Mouse (Mus musculus): ENCODE measurements around the gene Als2. TPM values are rescaled to one million over a fixed set of nuclear protein-coding genes. Genes with fewer than 3 reads are reported as not detected.

The Als2 gene
- polyA plus RNA-seq, 1 experiment from 2014 or later, result 12.6 TPM

DNA sequence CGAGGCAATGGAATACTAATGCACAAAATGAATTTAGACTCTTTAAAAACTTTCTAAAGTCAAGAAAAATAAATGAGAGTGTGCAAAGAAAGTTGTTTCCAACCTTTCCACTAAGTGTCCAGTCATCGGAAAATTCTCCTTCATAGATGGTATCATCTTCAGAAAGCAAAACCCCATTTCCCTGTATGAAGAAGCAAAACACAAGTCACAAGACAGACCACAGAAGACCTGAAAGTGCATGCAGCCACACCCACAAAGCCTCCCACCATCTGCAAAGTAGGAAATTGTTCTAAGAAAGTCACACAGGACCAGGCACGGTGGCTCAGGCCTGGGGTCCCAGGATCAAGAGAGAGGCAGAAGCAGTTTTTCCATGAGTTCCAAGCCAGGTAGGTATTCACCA, 57.0 kb downstream of the Als2 start:
- H3K9ac ChIP-seq, result no peak overlapping the region
- H3K27ac ChIP-seq (ENCODE audit: poor library complexity, severe bottlenecking), result no peak overlapping the region
- H3K4me3 ChIP-seq, result no peak overlapping the region
- no peaks in the 10 kb centered on the region for H3K27me3 ChIP-seq (replicated peaks)
- H3K4me1 ChIP-seq (replicated peaks), result no peaks in the 10 kb centered on the region
- H3K9me3 ChIP-seq (replicated peaks), result no peaks in the 10 kb centered on the region
- no peak overlapping the region for H3K4me2 ChIP-seq
- no peak for ATAC-seq (ENCODE audit: insufficient number of reproducible peaks, low FRiP score)
- H3K36me3 ChIP-seq, result peaks cover 75% of the 10 kb centered on the region
- 84% methylated on average over 3 of the region's 3 CpGs for WGBS

DNA sequence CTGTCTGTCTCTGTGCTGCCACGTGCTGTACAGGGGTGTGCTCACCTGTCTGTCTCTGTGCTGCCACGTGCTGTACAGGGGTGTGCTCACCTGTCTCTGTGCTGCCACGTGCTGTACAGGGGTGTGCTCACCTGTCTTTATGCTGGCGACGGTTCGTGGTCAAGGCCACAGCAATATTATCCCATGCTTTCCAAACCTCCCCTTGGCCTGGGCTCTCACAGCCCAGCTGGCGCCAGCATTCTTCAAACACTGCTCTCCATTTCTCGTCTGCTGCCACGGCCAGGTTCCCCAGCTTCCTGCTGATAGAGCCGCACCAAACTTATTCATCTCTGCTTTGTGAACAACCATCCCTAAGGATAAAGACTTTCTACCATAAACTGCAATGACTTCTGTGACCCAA, 58.6 kb downstream of the Als2 start:
- Histone ChIP-seq H3K27ac (ENCODE audit: poor library complexity, severe bottlenecking) (no peak overlapping the region), H3K36me3 (peaks cover 66% of the 10 kb centered on the region), H3K9ac (no peak overlapping the region), H3K4me2 (no peak overlapping the region), H3K4me1 (replicated peaks) (no peaks in the 10 kb centered on the region), H3K9me3 (replicated peaks) (no peaks in the 10 kb centered on the region), H3K4me3 (no peak overlapping the region), H3K27me3 (replicated peaks) (no peaks in the 10 kb centered on the region)
- ATAC-seq (ENCODE audit: insufficient number of reproducible peaks, low FRiP score), result no peak
- 86% methylated on average over 10 of the region's 10 CpGs for WGBS

DNA sequence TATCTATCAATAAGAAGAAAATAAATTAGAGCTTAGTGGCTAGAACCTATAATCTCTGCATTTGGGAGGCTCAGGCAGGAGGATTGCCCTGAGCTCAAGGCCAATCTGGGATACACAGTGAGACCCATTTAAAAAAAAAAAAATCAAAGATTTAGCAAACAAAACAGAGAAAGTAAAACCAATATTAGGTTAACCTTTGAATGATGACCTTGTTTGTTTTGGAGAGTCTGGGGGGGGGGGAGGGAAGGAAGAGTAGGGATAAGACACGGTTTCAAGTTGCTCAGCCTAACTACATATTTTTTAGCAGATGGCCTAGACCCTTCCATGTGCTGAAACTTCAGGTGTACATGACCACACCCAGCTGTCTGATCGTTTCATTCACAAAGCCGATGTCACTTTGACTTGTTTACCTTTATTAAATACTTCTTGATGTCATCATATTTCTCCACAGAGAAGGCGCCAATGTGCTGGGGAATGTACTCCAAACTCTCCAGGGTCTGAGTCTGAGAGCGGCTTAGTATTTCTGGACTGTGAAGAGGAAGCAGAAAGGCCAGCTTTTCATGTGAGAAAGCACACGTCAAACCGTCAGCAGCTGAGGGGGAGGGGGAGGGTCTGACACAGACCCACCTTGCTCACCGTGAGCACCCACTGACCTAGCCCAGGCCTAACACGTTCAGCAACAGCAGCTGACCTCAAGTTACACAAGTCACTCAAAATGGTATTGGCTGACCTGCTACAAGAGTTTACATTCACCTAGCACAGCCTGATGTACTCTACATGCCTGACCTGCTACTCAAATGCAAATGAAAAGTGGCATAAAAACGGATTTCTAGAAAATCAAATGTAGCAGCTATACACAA, 62.3 kb downstream of the Als2 start:
- H3K4me1 ChIP-seq (replicated peaks), result peaks cover 9% of the 10 kb centered on the region
- no peak overlapping the region for H3K4me3 ChIP-seq
- no peak overlapping the region for H3K4me2 ChIP-seq
- H3K9me3 ChIP-seq (replicated peaks), result no peaks in the 10 kb centered on the region
- WGBS, result 69% methylated on average over 10 of the region's 10 CpGs
- ATAC-seq (ENCODE audit: insufficient number of reproducible peaks, low FRiP score), result no peak
- no peaks in the 10 kb centered on the region for H3K27me3 ChIP-seq (replicated peaks)
- H3K27ac ChIP-seq (ENCODE audit: poor library complexity, severe bottlenecking), result no peak overlapping the region
- H3K36me3 ChIP-seq, result peaks cover 49% of the 10 kb centered on the region
- no peak overlapping the region for H3K9ac ChIP-seq

DNA sequence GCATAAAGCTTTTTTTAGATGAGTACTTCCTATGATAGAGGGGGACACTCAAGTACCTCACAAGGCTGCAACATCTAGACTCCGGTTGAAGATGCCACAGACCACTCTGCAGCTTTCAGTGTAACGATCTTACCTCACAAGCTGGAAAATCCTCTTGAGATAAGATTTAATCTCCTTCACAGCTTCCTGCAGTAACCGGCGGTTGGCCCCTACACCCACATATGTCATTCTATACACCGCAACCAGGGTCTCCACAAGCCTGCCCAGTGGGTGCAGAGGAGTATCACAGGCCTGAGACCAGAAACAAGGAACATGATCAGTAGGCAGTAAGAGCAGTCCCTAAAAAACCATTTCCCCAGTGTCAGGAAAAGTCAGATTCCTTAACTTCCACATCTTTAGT, 64.0 kb downstream of the Als2 start:
- H3K27me3 ChIP-seq (replicated peaks), result no peaks in the 10 kb centered on the region
- WGBS, result 41% methylated on average over 5 of the region's 5 CpGs
- no peak overlapping the region for H3K27ac ChIP-seq (ENCODE audit: poor library complexity, severe bottlenecking)
- H3K4me2 ChIP-seq, result no peak overlapping the region
- H3K4me3 ChIP-seq, result no peak overlapping the region
- no peak for ATAC-seq (ENCODE audit: insufficient number of reproducible peaks, low FRiP score)
- H3K9ac ChIP-seq, result no peak overlapping the region
- peaks cover 37% of the 10 kb centered on the region for H3K36me3 ChIP-seq
- no peaks in the 10 kb centered on the region for H3K9me3 ChIP-seq (replicated peaks)
- H3K4me1 ChIP-seq (replicated peaks), result peaks cover 9% of the 10 kb centered on the region

DNA sequence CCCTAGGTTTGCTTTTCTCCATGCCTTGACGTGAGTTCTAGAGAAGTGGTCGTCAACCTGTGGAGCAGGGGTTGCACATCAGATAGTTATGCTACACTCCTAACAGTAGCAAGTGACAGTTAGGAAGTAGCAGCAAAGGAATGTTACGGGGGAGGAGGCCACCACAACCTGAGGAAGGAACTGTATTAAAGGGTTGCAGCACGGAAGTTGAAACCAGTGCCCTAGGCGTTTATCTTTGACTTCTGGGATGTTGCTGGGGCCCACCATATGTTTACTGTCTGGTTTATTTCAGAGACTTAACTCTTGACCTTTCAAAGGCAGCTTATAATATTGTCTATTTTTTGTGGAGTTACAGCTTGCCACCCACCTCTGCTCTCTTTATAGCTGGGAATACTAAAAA, 65.2 kb downstream of the Als2 start:
- peaks cover 30% of the 10 kb centered on the region for H3K36me3 ChIP-seq
- no peak overlapping the region for H3K4me2 ChIP-seq
- peaks cover 9% of the 10 kb centered on the region for H3K4me1 ChIP-seq (replicated peaks)
- no peak overlapping the region for H3K27ac ChIP-seq (ENCODE audit: poor library complexity, severe bottlenecking)
- 33% methylated on average over 5 of the region's 5 CpGs for WGBS
- no peak for ATAC-seq (ENCODE audit: insufficient number of reproducible peaks, low FRiP score)
- no peaks in the 10 kb centered on the region for H3K27me3 ChIP-seq (replicated peaks)
- H3K4me3 ChIP-seq, result no peak overlapping the region
- no peaks in the 10 kb centered on the region for H3K9me3 ChIP-seq (replicated peaks)
- H3K9ac ChIP-seq, result no peak overlapping the region

DNA sequence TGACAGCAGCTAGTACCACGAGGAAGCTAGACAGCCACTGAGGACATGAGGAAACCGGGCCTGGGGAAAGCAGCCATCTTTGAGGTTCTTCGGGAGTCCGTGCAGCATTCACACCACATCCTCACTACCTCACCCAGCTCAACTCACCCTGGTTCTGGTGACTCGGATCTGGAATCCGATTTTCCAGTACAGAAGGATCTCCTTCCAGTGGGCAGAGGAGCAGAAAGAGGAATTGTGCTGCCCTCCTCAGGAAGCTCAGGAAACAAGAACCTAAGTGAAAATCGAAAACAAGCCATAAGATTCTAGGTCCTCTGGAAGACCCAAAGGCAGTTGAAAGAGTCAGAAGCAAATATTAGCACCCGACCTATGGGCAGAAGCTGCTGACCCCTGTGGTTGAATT, 66.7 kb downstream of the Als2 start:
- H3K27me3 ChIP-seq (replicated peaks), result no peaks in the 10 kb centered on the region
- H3K4me3 ChIP-seq, result no peak overlapping the region
- 75% methylated on average over 8 of the region's 8 CpGs for WGBS

DNA sequence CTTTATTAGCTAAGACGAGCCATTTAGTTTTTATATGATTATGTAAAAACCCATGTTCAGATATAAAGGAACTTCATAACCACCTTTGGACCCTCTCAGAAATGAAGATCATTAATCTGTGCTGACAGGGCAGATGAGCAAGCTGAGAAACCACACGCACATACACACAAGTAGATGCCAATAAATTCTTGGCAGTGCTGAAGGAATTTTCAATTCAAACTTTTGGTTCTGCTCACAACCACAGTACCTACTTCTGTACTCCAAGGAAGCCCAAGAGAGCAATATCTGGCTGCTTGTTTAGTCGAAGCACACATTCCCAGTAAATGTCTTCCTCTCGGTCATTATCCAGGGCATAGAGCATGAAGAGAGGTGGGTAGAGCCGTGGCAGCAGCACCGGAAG, 67.4 kb downstream of the Als2 start:
- Histone ChIP-seq H3K27ac (ENCODE audit: poor library complexity, severe bottlenecking) (no peak overlapping the region), H3K27me3 (replicated peaks) (no peaks in the 10 kb centered on the region), H3K9ac (no peak overlapping the region), H3K4me3 (no peak overlapping the region), H3K4me2 (no peak overlapping the region), H3K36me3 (peaks cover 33% of the 10 kb centered on the region), H3K4me1 (replicated peaks) (peaks cover 9% of the 10 kb centered on the region), H3K9me3 (replicated peaks) (no peaks in the 10 kb centered on the region)
- no peak for ATAC-seq (ENCODE audit: insufficient number of reproducible peaks, low FRiP score)
- WGBS, result 82% methylated on average over 6 of the region's 6 CpGs

More for the DNA sequence above, 66.7 kb downstream of the Als2 start:
- Histone ChIP-seq H3K9ac (no peak overlapping the region), H3K36me3 (peaks cover 37% of the 10 kb centered on the region), H3K9me3 (replicated peaks) (no peaks in the 10 kb centered on the region), H3K4me1 (replicated peaks) (peaks cover 9% of the 10 kb centered on the region), H3K27ac (ENCODE audit: poor library complexity, severe bottlenecking) (no peak overlapping the region), H3K4me2 (no peak overlapping the region)
- no peak for ATAC-seq (ENCODE audit: insufficient number of reproducible peaks, low FRiP score)

DNA sequence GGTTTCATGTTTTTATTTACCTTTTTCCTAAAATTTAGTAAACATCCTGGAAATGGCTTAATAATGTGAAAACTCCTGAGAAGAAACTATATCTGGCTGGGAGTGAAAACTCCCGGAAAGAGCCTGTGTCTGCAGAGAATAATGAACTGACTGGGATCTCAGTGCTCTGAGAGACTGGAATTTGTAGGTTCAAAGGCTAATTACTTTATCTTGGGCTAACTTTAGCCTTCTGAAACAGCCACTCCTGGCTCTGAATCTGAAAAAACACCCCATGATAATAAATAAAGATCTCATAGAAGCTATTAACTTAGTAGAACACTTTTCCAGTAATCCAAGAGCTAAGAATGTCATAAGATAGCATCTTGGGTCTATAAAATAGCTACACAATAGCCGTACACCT, 68.5 kb downstream of the Als2 start:
- 41% methylated on average over 2 of the region's 2 CpGs for WGBS
- H3K4me1 ChIP-seq (replicated peaks), result peaks cover 9% of the 10 kb centered on the region
- H3K9ac ChIP-seq, result no peak overlapping the region
- H3K27ac ChIP-seq (ENCODE audit: poor library complexity, severe bottlenecking), result no peak overlapping the region
- H3K4me2 ChIP-seq, result no peak overlapping the region
- H3K4me3 ChIP-seq, result no peak overlapping the region
- no peaks in the 10 kb centered on the region for H3K9me3 ChIP-seq (replicated peaks)
- peaks cover 42% of the 10 kb centered on the region for H3K36me3 ChIP-seq
- H3K27me3 ChIP-seq (replicated peaks), result no peaks in the 10 kb centered on the region
- ATAC-seq (ENCODE audit: insufficient number of reproducible peaks, low FRiP score), result no peak

DNA sequence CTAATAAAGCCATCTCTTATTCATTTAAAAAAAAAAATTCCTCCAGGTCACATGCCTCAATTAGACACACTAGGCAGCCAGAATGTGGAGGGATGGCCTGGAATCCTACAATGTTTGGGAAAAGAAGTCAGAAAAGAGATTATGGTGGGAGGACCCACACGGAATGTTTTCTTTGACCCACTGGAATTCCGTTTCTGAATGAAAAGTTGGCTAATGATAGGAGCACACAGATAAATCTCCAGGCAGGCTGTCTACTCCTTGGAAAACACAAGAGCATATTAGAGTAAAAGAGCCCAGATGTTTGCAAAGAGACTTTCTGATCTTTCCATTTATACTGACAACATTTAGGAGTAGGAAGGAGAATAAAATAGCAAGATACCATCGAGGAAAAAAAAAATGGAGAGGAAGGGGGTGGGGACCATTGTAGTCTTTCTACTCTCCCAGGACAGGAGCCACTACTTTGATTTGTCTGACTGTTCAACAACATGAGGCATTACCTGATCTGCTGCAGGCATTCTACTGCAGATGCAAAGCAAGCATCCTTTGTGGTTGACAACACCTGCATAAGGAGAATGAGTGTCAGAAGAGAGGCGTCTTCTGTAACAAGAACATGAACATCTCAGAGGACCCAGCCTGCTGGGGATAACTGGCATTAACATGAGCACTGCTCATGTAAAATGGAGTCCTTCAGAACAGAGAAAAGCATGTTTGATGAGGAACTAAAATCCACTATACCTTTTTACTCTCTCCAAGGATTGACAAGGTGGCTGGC, 69.2 kb downstream of the Als2 start:
- Histone ChIP-seq H3K36me3 (peaks cover 49% of the 10 kb centered on the region), H3K4me3 (no peak overlapping the region), H3K27me3 (replicated peaks) (no peaks in the 10 kb centered on the region), H3K9me3 (replicated peaks) (no peaks in the 10 kb centered on the region), H3K27ac (ENCODE audit: poor library complexity, severe bottlenecking) (no peak overlapping the region), H3K4me1 (replicated peaks) (peaks cover 9% of the 10 kb centered on the region), H3K4me2 (no peak overlapping the region), H3K9ac (no peak overlapping the region)
- 58% methylated on average over 4 of the region's 4 CpGs for WGBS
- ATAC-seq (ENCODE audit: insufficient number of reproducible peaks, low FRiP score), result no peak

DNA sequence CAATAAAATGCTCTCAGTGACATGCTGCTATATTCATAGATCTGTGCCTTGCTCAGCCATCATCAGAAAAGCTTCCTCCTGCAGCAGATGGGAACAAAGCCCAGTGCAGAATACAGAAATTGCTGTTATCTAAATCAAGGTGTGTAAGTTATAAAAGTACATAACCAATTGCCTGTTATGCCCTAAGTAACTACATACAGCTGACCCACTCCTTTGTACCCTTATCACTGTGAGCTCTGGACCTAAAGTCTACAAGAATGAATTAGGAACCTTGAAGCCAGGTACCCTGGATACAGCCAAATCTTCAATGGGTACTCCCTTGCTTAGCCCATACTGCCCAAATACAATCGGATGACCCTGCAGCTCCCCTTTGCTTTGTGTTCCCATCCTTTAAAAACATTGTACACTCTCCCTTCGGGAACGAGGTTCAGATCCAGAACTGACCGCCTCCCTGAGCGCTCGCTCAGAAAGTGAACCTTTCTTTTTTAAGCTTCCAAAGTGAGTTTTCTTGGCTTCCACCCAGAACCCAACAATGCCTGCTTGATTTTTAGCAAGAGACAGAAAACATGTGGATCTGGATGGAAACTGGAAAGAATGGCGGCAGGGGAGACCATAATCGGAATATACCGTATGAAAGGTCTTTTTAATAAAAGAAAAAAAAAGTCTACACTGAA, 70.7 kb downstream of the Als2 start:
- no peaks in the 10 kb centered on the region for H3K27me3 ChIP-seq (replicated peaks)
- no peaks in the 10 kb centered on the region for H3K9me3 ChIP-seq (replicated peaks)
- ATAC-seq (ENCODE audit: insufficient number of reproducible peaks, low FRiP score), result no peak
- no peaks in the 10 kb centered on the region for H3K4me1 ChIP-seq (replicated peaks)
- H3K4me3 ChIP-seq, result no peak overlapping the region
- no peak overlapping the region for H3K4me2 ChIP-seq
- no peak overlapping the region for H3K9ac ChIP-seq
- 82% methylated on average over 9 of the region's 9 CpGs for WGBS
- peaks cover 46% of the 10 kb centered on the region for H3K36me3 ChIP-seq
- H3K27ac ChIP-seq (ENCODE audit: poor library complexity, severe bottlenecking), result no peak overlapping the region

DNA sequence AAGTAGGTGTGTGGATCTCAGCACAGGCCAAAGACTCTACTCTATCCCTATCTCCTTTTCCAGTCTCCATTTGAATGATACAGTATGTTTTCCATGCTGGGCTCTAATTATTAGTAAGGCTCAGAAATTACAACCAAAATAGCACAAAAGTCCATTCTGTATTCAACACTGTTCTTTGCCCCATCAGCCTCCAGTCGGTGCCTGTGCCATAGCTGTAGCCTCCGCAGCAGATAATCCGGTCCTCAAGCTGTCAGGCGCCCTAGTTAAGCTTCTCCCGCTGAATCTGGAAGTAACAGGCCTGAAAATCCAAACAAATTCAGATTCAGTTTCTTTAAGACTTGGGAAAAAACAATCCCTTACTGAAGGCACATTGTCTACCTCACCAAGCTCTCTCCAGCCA, 73.1 kb downstream of the Als2 start:
- peaks cover 37% of the 10 kb centered on the region for H3K36me3 ChIP-seq

More for the DNA sequence above, 73.1 kb downstream of the Als2 start:
- Histone ChIP-seq H3K27me3 (replicated peaks) (no peaks in the 10 kb centered on the region), H3K4me1 (replicated peaks) (no peaks in the 10 kb centered on the region), H3K27ac (ENCODE audit: poor library complexity, severe bottlenecking) (no peak overlapping the region), H3K9me3 (replicated peaks) (no peaks in the 10 kb centered on the region), H3K9ac (no peak overlapping the region), H3K4me3 (no peak overlapping the region), H3K4me2 (no peak overlapping the region)
- WGBS, result 63% methylated on average over 5 of the region's 5 CpGs
- ATAC-seq (ENCODE audit: insufficient number of reproducible peaks, low FRiP score), result no peak

Data from heart, embryonic 12.5 days (tissue).